Mouse (Mus musculus) lung, postnatal 0 days (tissue): ENCODE measurements around the gene Relt. TPM values are rescaled to one million over a fixed set of nuclear protein-coding genes. Genes with fewer than 3 reads are reported as not detected.

Experiments
- ATAC-seq: fragments of 200-750 bp; cut with Nextera tagmentation; 2 replicates; pipeline ENCODE4 v1.8.0; 2017; ENCODE audit warnings: moderate library complexity
- DNase-seq: peaks from one replicate; pipeline ENCODE4 v3.0.0-alpha.2; 2016; ENCODE audit warnings: low spot score
- H3K27ac ChIP-seq: fragments of 300-500 bp; sonication (generic); 2 replicates; pipeline ENCODE4 v1.5.1; 2014; ENCODE audit warnings: antibody characterized with exemption, mild to moderate bottlenecking, low read length, mixed read lengths
- H3K27me3 ChIP-seq: fragments of 300-500 bp; sonication (generic); replicated peaks from 2 replicates; pipeline ENCODE4 v1.6.1; 2014; ENCODE audit warnings: low read length, mixed read lengths; ENCODE audit not compliant: insufficient read depth
- H3K36me3 ChIP-seq: fragments of 300-500 bp; sonication (generic); 2 replicates; pipeline ENCODE4 v1.6.1; 2014; ENCODE audit warnings: low read length, mixed read lengths; ENCODE audit not compliant: insufficient read depth
- H3K4me1 ChIP-seq: fragments of 300-500 bp; sonication (generic); 2 replicates; pipeline ENCODE4 v1.6.1; 2014; ENCODE audit warnings: antibody characterized with exemption, low read depth, low read length, mixed read lengths; ENCODE audit not compliant: insufficient read depth
- H3K4me2 ChIP-seq: fragments of 300-500 bp; sonication (generic); replicated peaks from 2 replicates; pipeline ENCODE4 v1.6.1; 2014; ENCODE audit warnings: low read depth, mild to moderate bottlenecking, low read length, moderate library complexity, mixed read lengths
- H3K4me3 ChIP-seq: fragments of 300-500 bp; sonication (generic); 2 replicates; pipeline ENCODE4 v1.5.1; 2014; ENCODE audit warnings: low read depth, low read length
- H3K9ac ChIP-seq: fragments of 300-500 bp; sonication (generic); replicated peaks from 2 replicates; pipeline ENCODE4 v1.6.1; 2014; ENCODE audit warnings: low read depth, mild to moderate bottlenecking
- H3K9me3 ChIP-seq: fragments of 300-500 bp; sonication (generic); 2 replicates; pipeline ENCODE4 v1.6.1; 2016; ENCODE audit warnings: low read length, mixed read lengths
- CTCF ChIP-seq: IDR thresholded peaks from 2 replicates; pipeline ENCODE4 v1.5.1; 2016; ENCODE audit warnings: antibody characterized with exemption, mild to moderate bottlenecking
- EP300 ChIP-seq: IDR thresholded peaks from 2 replicates; pipeline ENCODE4 v1.6.1; 2016; ENCODE audit warnings: antibody characterized with exemption, mild to moderate bottlenecking, control low read depth
- WGBS: fragments of 180-500 bp; shearing (Covaris S2); extraction: QIAGEN DNeasy Blood & Tissue Kit; methylation state at CpG from one replicate; pipeline ENCODE4 v1.1.7; 2014; 5-methylcytosine and 5-hydroxymethylcytosine counted together
- polyA plus RNA-seq: library from polyadenylated mRNA; unstranded; fragments of >200 nt; fragmentation: Nextera tagmentation; extraction: Ambion mirVana; gene quantifications from 2 replicates; pipeline ENCODE4 v1.2.1, GENCODE M21; 2015

Gene Relt
- polyA plus RNA-seq, 1 experiment from 2014 or later = 3.8 TPM

DNA sequence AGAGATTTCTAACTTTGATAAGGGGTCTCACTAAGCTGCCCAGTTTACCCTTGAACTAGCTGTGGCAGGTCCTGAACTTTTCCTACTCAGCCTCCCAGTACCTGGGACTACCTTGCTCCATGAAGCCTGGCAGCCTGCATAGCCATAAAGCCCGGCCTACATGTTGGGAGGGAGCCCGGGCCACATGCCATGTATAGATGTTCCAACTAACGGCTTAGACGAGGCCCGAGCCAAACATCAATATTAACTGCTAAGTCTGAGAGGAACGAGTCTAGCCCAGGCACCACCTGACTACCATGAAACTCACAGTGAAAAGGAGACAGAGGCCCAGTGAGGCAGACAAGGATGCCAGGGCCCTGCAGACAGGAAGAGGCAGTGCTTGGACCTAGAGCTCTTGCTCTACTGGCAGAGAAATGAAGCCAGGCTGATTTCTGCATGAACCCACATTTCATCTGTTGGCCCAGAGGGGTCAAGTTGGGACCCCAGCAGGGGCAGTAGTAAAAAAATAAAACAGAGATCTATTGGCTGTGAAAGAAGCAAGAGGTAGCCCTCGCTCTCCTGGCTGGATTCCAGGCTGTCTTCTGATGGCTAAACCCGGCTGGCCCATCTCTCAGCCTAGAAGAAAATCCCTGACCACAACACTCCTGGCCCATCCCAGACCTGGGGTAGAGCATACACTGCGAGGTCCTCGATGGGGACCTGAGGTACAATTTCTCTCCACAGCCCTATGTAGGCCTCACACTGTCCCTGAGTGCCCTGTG lies 43.0 kb upstream of the Relt start:
- Histone ChIP-seq H3K27ac (no peak overlapping the region; the same call in 1 of the 2 replicates), H3K4me2 (no peak overlapping the region)
- 64% methylated on average over 10 of the region's 10 CpGs for WGBS

DNA sequence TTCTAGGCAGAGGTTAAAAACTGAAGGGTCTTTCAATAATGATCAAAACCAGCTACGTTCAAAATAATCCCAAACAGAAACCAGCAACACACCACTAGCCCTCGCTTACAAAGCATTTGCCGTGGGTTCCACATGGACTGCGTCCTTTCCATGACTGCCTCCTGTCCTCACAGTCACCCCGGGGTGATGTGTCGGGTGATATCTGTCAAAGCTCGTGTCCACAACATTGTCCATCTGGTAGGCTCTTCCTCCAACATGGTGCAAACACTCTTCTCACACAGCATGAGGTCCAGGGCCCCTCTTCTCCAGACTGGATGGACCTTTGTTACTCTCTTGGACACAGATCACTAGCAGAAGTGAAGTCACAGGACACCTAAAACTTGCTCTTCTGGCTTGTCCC lies 41.8 kb upstream of the Relt start:
- H3K27me3 ChIP-seq = no peaks in the 10 kb centered on the region
- peak; percentile 84 for ATAC-seq
- peaks cover 5% of the 10 kb centered on the region; the same call in 1 of the 2 replicates for H3K4me1 ChIP-seq
- no peaks in the 10 kb centered on the region for H3K9me3 ChIP-seq
- no peak for TF ChIP-seq CTCF
- TF ChIP-seq EP300 = peak; percentile 81
- no peak overlapping the region for H3K4me3 ChIP-seq
- H3K27ac ChIP-seq = peak overlapping the region; percentile 84
- DNase-seq = peak; percentile 83
- no peak overlapping the region for H3K4me2 ChIP-seq
- no peaks in the 10 kb centered on the region for H3K36me3 ChIP-seq
- H3K9ac ChIP-seq = no peak overlapping the region
- WGBS = 64% methylated on average over 7 of the region's 7 CpGs

More for the DNA sequence above, 43.0 kb upstream of the Relt start:
- Histone ChIP-seq H3K9ac (no peak overlapping the region), H3K4me3 (no peak overlapping the region), H3K36me3 (no peaks in the 10 kb centered on the region), H3K4me1 (peaks cover 15% of the 10 kb centered on the region), H3K27me3 (no peaks in the 10 kb centered on the region), H3K9me3 (no peaks in the 10 kb centered on the region)
- ATAC-seq (no peak), DNase-seq (no peak)
- TF ChIP-seq CTCF (no peak), EP300 (no peak)

DNA sequence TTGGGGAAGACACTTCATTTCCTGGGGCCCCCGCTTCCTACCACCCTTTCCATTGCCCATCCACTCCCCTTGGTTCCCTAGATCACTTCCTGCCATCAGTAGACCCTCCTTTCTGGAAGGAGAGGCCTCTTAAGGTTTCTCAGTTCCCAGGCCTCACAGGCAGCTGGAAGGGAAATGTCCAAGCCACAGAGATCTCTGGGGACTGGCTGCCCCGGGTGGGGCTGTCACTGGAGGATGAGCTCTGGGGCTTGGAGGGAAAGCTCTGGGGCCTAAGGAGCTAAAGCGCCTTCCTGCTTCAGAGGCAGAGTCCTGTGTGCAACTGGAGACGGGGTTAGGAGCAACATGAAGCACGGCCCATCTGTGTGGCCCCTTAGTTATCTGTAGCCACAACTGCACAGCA lies 41.4 kb upstream of the Relt start:
- H3K27ac ChIP-seq = peak overlapping the region; percentile 84
- peak; percentile 12 for ATAC-seq
- H3K27me3 ChIP-seq = no peaks in the 10 kb centered on the region
- 0 out of 2 replicates have a peak, but pooled peaks cover under 1% of the 10 kb centered on the region for H3K4me1 ChIP-seq
- H3K4me2 ChIP-seq = no peak overlapping the region
- H3K4me3 ChIP-seq = no peak overlapping the region
- WGBS = 56% methylated on average over 5 of the region's 5 CpGs
- TF ChIP-seq CTCF = no peak
- no peak for TF ChIP-seq EP300
- no peaks in the 10 kb centered on the region for H3K36me3 ChIP-seq
- H3K9me3 ChIP-seq = no peaks in the 10 kb centered on the region
- DNase-seq = peak; percentile 35
- H3K9ac ChIP-seq = no peak overlapping the region

DNA sequence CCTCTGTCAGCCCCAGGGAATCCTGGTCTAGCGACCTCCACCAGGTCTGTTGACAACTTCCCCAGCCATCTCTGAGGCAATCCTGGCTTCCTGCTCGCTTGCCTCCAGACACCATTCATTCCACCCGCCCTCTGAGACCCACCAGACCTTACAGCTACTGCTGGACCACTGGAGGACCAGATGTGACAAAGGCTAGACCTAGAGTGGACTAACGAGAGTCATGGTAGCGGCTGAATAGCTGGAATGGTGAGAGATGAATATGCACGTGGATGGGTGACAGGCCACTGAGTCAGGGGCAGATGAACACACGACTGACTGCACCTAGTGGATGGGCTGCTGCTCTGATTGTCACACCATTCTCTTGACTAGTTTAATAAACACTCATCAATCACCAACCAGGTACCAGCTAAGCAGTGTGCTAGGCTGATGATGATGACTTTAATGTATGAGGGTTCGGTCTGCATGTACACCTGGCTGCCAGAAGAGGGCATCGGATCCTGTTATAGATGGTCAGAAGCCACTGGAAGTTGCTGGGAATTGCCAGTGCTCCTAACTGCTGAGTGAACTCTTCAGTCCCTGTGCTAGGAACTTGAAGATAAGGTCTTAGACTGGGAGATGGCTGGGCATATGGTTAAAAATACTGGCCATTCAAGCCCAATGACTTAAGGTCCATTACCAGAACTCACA lies 39.3 kb upstream of the Relt start:
- ATAC-seq = no peak

DNA sequence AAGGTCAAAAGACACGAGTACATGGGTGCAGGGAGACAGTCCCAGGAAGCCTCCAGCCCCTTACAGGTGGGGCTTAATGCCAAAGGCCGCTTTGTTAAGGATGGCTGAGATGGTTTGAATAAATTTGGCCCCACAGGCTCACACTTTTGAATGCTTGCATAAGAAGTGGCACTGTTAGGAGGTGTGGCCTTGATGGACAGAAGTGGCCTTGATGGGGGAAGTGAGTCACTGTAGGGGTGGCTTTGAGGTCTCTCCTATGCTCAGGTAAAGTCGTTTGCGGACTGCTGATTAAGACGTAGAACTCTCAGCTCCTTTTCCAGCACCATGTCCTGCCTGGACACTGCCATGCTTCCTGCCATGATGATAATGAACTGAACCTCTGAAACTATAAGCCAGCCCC lies 34.6 kb upstream of the Relt start:
- Histone ChIP-seq H3K4me1 (peaks cover 5% of the 10 kb centered on the region), H3K36me3 (no peaks in the 10 kb centered on the region; the same call in 1 of the 2 replicates), H3K27ac (no peak overlapping the region), H3K9ac (no peak overlapping the region), H3K4me2 (no peak overlapping the region), H3K4me3 (no peak overlapping the region), H3K9me3 (no peaks in the 10 kb centered on the region), H3K27me3 (no peaks in the 10 kb centered on the region)
- no peak for ATAC-seq
- no peak for TF ChIP-seq CTCF
- no peak for TF ChIP-seq EP300
- no peak for DNase-seq
- WGBS = 65% methylated on average over 5 of the region's 5 CpGs

More for the DNA sequence above, 39.3 kb upstream of the Relt start:
- H3K27me3 ChIP-seq = no peaks in the 10 kb centered on the region
- TF ChIP-seq CTCF = peak; percentile 72
- TF ChIP-seq EP300 = no peak
- H3K4me2 ChIP-seq = no peak overlapping the region
- no peaks in the 10 kb centered on the region; the same call in 1 of the 2 replicates for H3K36me3 ChIP-seq
- DNase-seq = peak; percentile 72
- no peaks in the 10 kb centered on the region for H3K9me3 ChIP-seq
- H3K9ac ChIP-seq = no peak overlapping the region
- H3K4me1 ChIP-seq = no peaks in the 10 kb centered on the region
- H3K4me3 ChIP-seq = no peak overlapping the region
- no peak overlapping the region for H3K27ac ChIP-seq
- 71% methylated on average over 9 of the region's 9 CpGs for WGBS

DNA sequence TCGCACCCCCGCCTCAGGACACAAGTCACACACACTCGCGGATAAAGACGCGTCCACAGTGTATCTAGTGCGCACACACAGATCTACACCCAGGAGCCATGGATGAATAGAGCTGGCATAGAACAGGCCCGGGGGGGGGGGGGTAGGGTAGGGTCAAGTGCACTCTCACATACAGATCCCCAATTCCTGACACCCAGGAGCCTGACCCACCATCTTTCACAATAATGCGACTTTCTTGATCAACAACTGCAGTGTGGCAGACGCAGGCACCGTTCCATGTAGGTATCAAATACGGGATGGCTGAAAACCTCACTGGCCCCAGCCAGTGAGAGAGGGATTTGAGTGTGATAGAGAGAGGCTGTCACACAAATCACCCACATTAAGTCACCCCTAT lies 31.6 kb upstream of the Relt start:
- TF ChIP-seq EP300 (no peak), CTCF (no peak)
- Histone ChIP-seq H3K27ac (no peak overlapping the region), H3K4me3 (peak overlapping the region; percentile 42), H3K27me3 (no peaks in the 10 kb centered on the region), H3K4me1 (peaks cover 5% of the 10 kb centered on the region), H3K9ac (peak overlapping the region; percentile 32; the same call in 1 of the 2 replicates), H3K4me2 (peak overlapping the region; percentile 83), H3K36me3 (peaks cover 2% of the 10 kb centered on the region), H3K9me3 (no peaks in the 10 kb centered on the region)
- WGBS = 6% methylated on average over 12 of the region's 12 CpGs
- ATAC-seq (no peak), DNase-seq (no peak)
